Mouse (Mus musculus) lung, embryonic 14.5 days (tissue): ENCODE results near the gene Emcn. TPM values are rescaled to one million over a fixed set of nuclear protein-coding genes. Genes with fewer than 3 reads are reported as not detected.
A peak's percentile ranks its signal among the peaks of the same experiment; 100 is the strongest.

Experiments used
- ATAC-seq: fragments of 200-750 bp; cut with Nextera tagmentation; 2 replicates; pipeline ENCODE4 v1.8.0; 2017; ENCODE audit warnings: mild to moderate bottlenecking, moderate TSS enrichment, moderate library complexity; ENCODE audit not compliant: insufficient read depth
- DNase-seq: peaks from one replicate; pipeline ENCODE4 v3.0.0-alpha.2; 2015
- H3K27ac ChIP-seq: fragments of 300-500 bp; sonication (generic); 2 replicates; pipeline ENCODE4 v1.5.1; 2014; ENCODE audit warnings: low read depth, mild to moderate bottlenecking, moderate library complexity
- H3K27me3 ChIP-seq: fragments of 300-500 bp; sonication (generic); 2 replicates; pipeline ENCODE4 v1.6.1; 2014; ENCODE audit warnings: low read length, control low read depth; ENCODE audit not compliant: insufficient read depth
- H3K36me3 ChIP-seq: fragments of 300-500 bp; sonication (generic); 2 replicates; pipeline ENCODE4 v1.6.1; 2014; ENCODE audit warnings: control low read depth; ENCODE audit not compliant: insufficient read depth
- H3K4me1 ChIP-seq: fragments of 300-500 bp; sonication (generic); 2 replicates; pipeline ENCODE4 v1.6.1; 2014; ENCODE audit warnings: antibody characterized with exemption, control low read depth; ENCODE audit not compliant: insufficient read depth
- H3K4me2 ChIP-seq: fragments of 300-500 bp; sonication (generic); 2 replicates; pipeline ENCODE4 v1.6.1; 2014; ENCODE audit warnings: mild to moderate bottlenecking
- H3K4me3 ChIP-seq: fragments of 300-500 bp; sonication (generic); 2 replicates; pipeline ENCODE4 v1.5.1; 2014; ENCODE audit warnings: low read depth, low read length
- H3K9ac ChIP-seq: fragments of 300-500 bp; sonication (generic); 2 replicates; pipeline ENCODE4 v1.6.1; 2014
- H3K9me3 ChIP-seq: fragments of 300-500 bp; sonication (generic); 2 replicates; pipeline ENCODE4 v1.6.1; 2016; ENCODE audit warnings: low read depth, low read length, control low read depth
- CTCF ChIP-seq: IDR thresholded peaks from 2 replicates; pipeline ENCODE4 v1.5.1; 2016; ENCODE audit warnings: antibody characterized with exemption, low read depth
- WGBS: fragments of 180-500 bp; shearing (Covaris S2); extraction: QIAGEN DNeasy Blood & Tissue Kit; methylation state at CpG from one replicate; pipeline ENCODE4 v1.1.7; 2014; 5-methylcytosine and 5-hydroxymethylcytosine counted together
- polyA plus RNA-seq: library from polyadenylated mRNA; unstranded; fragments of >200 nt; fragmentation: Nextera tagmentation; extraction: Ambion mirVana; gene quantifications from 2 replicates; pipeline ENCODE4 v1.2.1, GENCODE M21; 2014

Emcn gene
- polyA plus RNA-seq, 1 experiment from 2014 or later = 68.9 TPM

- no peaks in the 10 kb centered on the region for H3K9me3 ChIP-seq
- TF ChIP-seq CTCF = no peak
- no peak for ATAC-seq
- no peak for DNase-seq
- H3K27me3 ChIP-seq = no peaks in the 10 kb centered on the region
- WGBS = 71% methylated on average over 2 of the region's 2 CpGs
- H3K4me2 ChIP-seq = no peak overlapping the region
- H3K36me3 ChIP-seq = no peaks in the 10 kb centered on the region
- H3K27ac ChIP-seq = no peak overlapping the region
- H3K4me3 ChIP-seq = no peak overlapping the region
- H3K9ac ChIP-seq = no peak overlapping the region
- no peaks in the 10 kb centered on the region for H3K4me1 ChIP-seq
Observed at GRCm38 (mm10) chr3:137313775-137314362, 27.0 kb upstream of the Emcn start.

- Histone ChIP-seq H3K4me3 (no peak overlapping the region), H3K9me3 (no peaks in the 10 kb centered on the region), H3K27ac (no peak overlapping the region), H3K27me3 (no peaks in the 10 kb centered on the region), H3K36me3 (no peaks in the 10 kb centered on the region), H3K9ac (no peak overlapping the region), H3K4me2 (no peak overlapping the region), H3K4me1 (no peaks in the 10 kb centered on the region)
- DNase-seq (no peak), ATAC-seq (no peak)
- TF ChIP-seq CTCF = no peak
- WGBS = 70% methylated on average over 2 of the region's 2 CpGs
Observed at GRCm38 (mm10) chr3:137318371-137318770, 22.5 kb upstream of the Emcn start.

GRCm38 (mm10) chr3:137319950-137320349 lies 20.9 kb upstream of the Emcn start:
- Histone ChIP-seq H3K4me1 (no peaks in the 10 kb centered on the region), H3K27ac (no peak overlapping the region), H3K4me3 (no peak overlapping the region), H3K9me3 (no peaks in the 10 kb centered on the region), H3K9ac (no peak overlapping the region), H3K4me2 (no peak overlapping the region), H3K36me3 (no peaks in the 10 kb centered on the region), H3K27me3 (no peaks in the 10 kb centered on the region)
- 24% methylated on average over 1 of the region's 1 CpGs for WGBS
- no peak for TF ChIP-seq CTCF
- ATAC-seq (no peak), DNase-seq (no peak)

- WGBS = 50% methylated on average over 12 of the region's 12 CpGs
- no peak overlapping the region for H3K27ac ChIP-seq
- ATAC-seq = no peak
Observed at GRCm38 (mm10) chr3:137322304-137322703, 18.6 kb upstream of the Emcn start.

GRCm38 (mm10) chr3:137329898-137330297 lies 11.0 kb upstream of the Emcn start:
- DNase-seq (no peak), ATAC-seq (no peak)
- no peaks in the 10 kb centered on the region for H3K36me3 ChIP-seq
- no peak overlapping the region for H3K27ac ChIP-seq
- 89% methylated on average over 9 of the region's 9 CpGs for WGBS
- H3K9ac ChIP-seq = no peak overlapping the region
- no peak for TF ChIP-seq CTCF
- H3K27me3 ChIP-seq = no peaks in the 10 kb centered on the region
- H3K4me1 ChIP-seq = no peaks in the 10 kb centered on the region
- no peak overlapping the region for H3K4me2 ChIP-seq
- no peak overlapping the region for H3K4me3 ChIP-seq
- no peaks in the 10 kb centered on the region for H3K9me3 ChIP-seq

More at GRCm38 (mm10) chr3:137322304-137322703, 18.6 kb upstream of the Emcn start:
- TF ChIP-seq CTCF = no peak
- Histone ChIP-seq H3K4me2 (no peak overlapping the region), H3K36me3 (no peaks in the 10 kb centered on the region), H3K27me3 (no peaks in the 10 kb centered on the region), H3K4me3 (no peak overlapping the region), H3K9me3 (no peaks in the 10 kb centered on the region), H3K9ac (no peak overlapping the region), H3K4me1 (no peaks in the 10 kb centered on the region)
- peak; percentile 47 for DNase-seq

DNA sequence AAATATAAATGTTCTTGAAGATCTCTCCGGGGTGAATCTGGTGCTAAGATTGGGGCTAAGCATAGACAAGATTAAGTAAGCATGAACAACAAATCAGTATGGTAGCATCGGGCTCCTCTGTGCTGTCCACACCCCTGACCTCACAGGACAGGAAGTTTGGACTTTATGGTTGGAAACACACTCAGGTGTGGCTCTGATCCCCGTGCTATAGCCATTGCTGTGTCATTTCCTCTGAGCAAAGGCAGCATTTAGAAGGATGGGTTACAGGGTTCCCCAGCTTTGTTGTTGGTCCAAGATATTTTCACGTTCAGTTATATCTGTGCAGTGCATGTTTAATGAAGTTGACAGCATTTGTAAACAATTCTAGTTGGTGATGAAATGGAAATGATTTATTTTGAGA lies 9.9 kb upstream of the Emcn start:
- H3K27me3 ChIP-seq = no peaks in the 10 kb centered on the region
- ATAC-seq (no peak; the same call in 1 of the 2 replicates), DNase-seq (peak; percentile 51)
- H3K9ac ChIP-seq = no peak overlapping the region
- H3K36me3 ChIP-seq = no peaks in the 10 kb centered on the region
- WGBS = 36% methylated on average over 4 of the region's 4 CpGs
- TF ChIP-seq CTCF = no peak
- H3K4me2 ChIP-seq = no peak overlapping the region
- no peak overlapping the region for H3K27ac ChIP-seq
- no peak overlapping the region for H3K4me3 ChIP-seq
- H3K4me1 ChIP-seq = no peaks in the 10 kb centered on the region
- no peaks in the 10 kb centered on the region for H3K9me3 ChIP-seq

DNA sequence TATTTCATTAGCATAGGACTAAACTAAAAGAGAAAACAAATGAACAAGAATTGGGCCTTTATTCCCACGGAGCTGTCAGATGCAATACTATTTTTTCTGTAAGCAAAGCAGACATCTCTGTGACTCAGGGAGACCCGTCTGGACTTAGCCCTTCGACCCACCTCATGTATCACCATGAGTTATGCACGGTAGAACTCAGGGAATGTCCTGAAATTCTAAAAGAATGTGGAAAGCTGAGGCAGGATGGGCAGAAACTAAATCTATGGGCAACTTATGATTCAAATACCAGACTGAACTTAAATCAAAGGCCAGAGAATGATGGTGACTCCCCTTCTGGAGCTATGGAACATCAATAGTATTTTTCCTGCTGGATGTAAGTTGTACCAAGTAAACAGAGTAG lies 8.3 kb upstream of the Emcn start:
- H3K4me2 ChIP-seq = no peak overlapping the region
- H3K4me1 ChIP-seq = no peaks in the 10 kb centered on the region
- TF ChIP-seq CTCF = no peak
- no peak for DNase-seq
- H3K27me3 ChIP-seq = no peaks in the 10 kb centered on the region
- H3K4me3 ChIP-seq = no peak overlapping the region
- no peaks in the 10 kb centered on the region for H3K9me3 ChIP-seq
- 64% methylated on average over 4 of the region's 4 CpGs for WGBS
- no peak overlapping the region for H3K9ac ChIP-seq
- H3K27ac ChIP-seq = no peak overlapping the region
- no peaks in the 10 kb centered on the region for H3K36me3 ChIP-seq
- ATAC-seq = no peak

- no peak for TF ChIP-seq CTCF
- no peaks in the 10 kb centered on the region for H3K36me3 ChIP-seq
- ATAC-seq (no peak), DNase-seq (no peak)
- H3K9me3 ChIP-seq = no peaks in the 10 kb centered on the region
- WGBS = 87% methylated on average over 4 of the region's 4 CpGs
- H3K4me1 ChIP-seq = no peaks in the 10 kb centered on the region
- no peaks in the 10 kb centered on the region for H3K27me3 ChIP-seq
- no peak overlapping the region for H3K27ac ChIP-seq
- no peak overlapping the region for H3K9ac ChIP-seq
- no peak overlapping the region for H3K4me2 ChIP-seq
- no peak overlapping the region for H3K4me3 ChIP-seq
Observed at GRCm38 (mm10) chr3:137335957-137336356, 4.9 kb upstream of the Emcn start.
